Mouse (Mus musculus): ENCODE data around the gene Pck2. TPM values are rescaled to one million over a fixed set of nuclear protein-coding genes. Genes with fewer than 3 reads are reported as not detected.

Pck2 gene
- total RNA-seq, 2 experiments from 2014 or later: 23.3 to 24.1 TPM

DNA sequence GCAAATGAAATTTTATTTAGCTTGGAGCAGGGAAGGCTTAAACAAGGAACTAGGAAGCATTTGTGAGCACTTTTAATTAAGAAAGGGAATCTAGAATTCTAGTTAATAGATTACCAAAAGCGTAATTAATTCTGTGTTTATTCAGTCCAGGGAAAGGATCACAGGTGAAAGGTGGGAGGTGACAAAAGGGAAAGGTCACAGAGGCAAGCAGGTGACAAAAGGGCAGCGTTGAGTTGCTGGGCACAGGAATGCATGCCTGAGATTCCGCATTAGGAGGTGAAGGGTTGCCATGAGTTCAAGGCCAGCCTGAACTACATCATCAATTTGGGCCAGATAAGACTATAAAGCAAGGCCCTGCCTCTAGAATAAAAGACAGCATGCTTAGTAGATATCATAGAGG is 27.4 kb downstream of the Pck2 start:
- intact Hi-C loops (cut with DNase I): no loop called here

DNA sequence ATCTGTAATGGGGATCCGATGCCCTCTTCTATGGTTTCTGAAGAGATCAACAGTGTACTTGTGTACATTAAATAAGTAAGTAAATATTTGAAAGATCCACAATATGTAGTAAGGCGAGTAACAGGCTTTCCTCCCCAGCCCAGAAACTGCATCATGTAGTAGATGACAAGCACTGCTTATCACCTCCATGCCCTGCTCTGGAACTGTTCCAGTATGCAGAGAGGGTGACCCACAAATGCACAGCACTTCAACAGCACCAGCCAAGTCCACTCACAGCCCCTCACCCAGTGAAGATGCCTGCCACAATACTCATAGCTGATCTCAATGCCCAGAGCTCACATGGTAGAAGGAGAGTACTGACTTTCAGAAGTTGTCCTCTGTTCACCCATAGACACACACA is 30.5 kb downstream of the Pck2 start:
- no peak for DNase-seq
- intact Hi-C loops (cut with DNase I): no loop called here

More for the DNA sequence above, 27.4 kb downstream of the Pck2 start:
- DNase-seq: no peak

DNA sequence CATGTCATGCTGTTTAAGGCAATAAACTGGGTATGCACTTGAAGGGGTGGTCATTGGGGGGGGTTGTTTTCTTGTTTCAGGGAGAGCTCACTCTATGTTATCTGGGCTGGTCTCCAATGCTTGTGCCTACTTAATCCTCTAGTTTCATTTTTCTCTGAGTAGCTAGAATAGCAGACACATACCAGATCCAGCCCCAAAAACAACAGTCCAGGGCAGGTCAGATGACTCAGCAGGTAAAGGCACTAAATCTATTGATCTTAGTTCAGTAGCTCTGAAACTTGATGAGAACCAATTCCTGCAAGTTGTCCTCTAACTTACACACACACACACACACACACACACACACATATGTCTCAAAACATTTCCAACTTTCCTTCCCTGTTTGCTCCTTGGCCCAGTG is 31.7 kb downstream of the Pck2 start:
- intact Hi-C loops (cut with DNase I): no loop called here
- DNase-seq: no peak

DNA sequence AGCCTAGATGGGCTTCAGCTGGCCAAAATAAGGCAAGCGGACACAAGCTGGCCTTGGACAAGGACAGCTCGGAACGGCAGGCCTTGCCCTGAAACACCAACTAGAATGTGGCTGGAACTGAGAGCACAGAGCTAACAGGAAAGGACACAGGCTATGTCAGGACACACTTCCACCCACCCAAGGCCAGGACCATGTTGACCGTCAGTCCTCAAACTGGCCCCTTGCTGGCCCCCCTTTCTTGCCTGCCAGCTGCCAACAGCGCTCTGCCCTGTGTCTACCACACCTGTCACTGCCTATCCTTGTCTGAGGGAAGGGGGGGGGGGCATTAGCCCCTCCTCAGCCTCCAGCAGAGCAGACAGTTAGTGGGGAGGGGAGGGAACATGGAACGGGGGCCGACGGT is 35.2 kb downstream of the Pck2 start, which contains the start of gene Fitm1:
Gene Fitm1 (plus strand): TSS at position 316 of the 400 bp plus-strand sequence.
- DNase-seq: peak; percentile 82 to 83
- intact Hi-C loops (cut with DNase I): no loop called here

DNA sequence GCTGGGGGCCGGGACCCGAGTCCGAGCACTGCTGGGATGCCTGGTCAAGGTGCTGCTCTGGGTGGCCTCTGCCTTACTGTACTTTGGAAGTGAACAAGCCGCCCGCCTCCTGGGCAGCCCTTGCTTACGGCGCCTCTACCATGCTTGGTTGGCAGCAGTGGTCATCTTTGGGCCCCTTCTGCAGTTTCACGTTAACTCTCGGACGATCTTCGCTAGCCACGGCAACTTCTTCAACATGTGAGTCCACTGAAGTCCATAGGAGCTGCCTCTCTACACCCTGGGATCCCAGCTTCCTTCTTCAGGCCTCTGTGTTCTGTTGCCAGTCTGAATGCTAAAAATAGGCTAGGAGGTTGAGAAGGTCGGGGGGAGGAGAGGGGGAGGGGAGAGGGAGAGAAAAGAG is 35.6 kb downstream of the Pck2 start:
- DNase-seq: peak in 1 of 2 experiments; percentile 54
- intact Hi-C loops (cut with DNase I): no loop called here

DNA sequence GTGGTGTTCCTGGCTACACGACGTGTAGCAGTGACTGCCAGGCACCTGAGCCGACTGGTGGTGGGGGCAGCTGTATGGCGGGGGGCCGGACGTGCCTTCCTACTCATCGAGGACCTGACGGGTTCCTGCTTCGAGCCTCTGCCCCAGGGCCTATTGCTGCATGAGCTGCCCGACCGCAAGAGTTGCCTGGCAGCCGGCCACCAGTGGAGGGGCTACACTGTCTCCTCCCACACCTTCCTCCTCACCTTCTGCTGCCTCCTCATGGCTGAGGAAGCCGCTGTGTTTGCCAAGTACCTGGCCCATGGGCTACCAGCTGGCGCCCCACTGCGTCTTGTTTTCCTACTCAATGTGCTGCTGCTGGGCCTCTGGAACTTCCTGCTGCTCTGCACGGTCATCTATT is 36.3 kb downstream of the Pck2 start:
- peak; percentile 42 to 52 for DNase-seq
- intact Hi-C loops (cut with DNase I): no loop called here

DNA sequence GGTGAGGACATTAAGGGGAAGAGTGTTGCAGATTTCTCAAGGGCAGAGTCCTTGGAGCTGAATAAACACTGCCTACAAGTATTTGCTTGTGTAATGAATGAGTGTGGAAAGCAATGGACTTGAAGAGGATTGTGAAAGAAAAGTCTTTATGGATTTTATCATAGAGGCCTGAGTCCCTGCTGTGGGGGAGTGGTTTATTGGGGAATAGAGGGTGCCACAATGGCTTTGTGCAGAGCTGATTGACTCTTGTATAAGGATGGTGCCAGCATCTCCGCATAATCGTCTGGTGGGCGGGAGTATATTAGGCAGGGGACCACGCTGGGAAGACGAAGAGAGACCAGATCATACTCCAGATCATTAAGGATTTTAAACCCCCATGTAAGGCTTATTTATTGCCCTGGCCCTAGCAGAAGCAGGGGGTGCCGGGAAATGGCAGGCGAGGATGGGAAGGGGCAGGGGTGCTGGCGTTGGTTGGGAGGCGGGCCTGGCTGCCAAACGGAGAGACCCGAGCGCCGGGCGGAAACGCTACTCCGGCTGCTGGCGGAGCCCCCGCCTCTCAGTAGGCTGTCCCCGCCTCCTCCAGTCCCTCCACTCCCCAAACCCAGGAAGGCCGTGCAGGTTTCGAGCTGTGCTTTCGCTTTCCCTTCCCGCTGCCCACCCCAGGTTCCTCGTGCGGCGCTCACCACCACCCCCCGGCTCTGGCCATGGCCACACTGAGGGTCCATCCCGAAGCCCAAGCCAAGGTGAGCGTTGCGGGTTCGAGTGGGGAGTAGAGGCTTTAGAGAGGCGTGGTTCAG is 38.0 kb downstream of the Pck2 start, which contains the start of gene Psme1:
Gene Psme1 (plus strand): TSS at position 253 of the 797 bp plus-strand sequence.
- intact Hi-C loops (cut with DNase I): no loop called here
- DNase-seq: peak; percentile 81 to 88

DNA sequence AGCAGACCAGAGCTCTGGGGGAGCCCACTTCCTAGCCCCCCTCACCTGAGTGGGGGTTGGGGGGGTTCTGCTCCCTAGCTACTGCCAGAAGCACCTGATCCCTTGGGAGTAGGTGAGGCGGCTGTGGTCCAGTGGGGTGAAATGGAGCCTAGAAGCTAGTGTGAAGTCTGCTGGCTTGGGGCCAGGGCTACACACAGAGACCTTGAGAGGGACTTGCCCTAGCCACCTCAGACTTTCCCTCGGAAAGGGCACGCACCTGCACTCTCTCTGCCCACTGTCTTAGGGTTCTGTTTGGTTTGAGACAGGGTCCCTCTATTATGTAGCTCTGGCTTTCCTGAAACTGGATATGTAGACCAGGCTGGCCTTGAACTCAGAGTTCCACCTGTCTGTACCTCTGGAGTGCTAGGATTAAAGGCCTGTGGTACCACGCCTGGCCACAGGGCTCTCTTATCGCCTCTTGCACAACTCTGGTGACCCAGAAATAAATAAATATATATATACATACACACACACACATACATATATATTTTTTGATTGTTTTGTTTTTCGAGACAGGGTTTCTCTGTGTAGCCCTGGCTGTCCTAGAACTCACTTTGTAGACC is 38.7 kb downstream of the Pck2 start:
- intact Hi-C loops (cut with DNase I): no loop called here
- DNase-seq: peak; percentile 66 to 77

DNA sequence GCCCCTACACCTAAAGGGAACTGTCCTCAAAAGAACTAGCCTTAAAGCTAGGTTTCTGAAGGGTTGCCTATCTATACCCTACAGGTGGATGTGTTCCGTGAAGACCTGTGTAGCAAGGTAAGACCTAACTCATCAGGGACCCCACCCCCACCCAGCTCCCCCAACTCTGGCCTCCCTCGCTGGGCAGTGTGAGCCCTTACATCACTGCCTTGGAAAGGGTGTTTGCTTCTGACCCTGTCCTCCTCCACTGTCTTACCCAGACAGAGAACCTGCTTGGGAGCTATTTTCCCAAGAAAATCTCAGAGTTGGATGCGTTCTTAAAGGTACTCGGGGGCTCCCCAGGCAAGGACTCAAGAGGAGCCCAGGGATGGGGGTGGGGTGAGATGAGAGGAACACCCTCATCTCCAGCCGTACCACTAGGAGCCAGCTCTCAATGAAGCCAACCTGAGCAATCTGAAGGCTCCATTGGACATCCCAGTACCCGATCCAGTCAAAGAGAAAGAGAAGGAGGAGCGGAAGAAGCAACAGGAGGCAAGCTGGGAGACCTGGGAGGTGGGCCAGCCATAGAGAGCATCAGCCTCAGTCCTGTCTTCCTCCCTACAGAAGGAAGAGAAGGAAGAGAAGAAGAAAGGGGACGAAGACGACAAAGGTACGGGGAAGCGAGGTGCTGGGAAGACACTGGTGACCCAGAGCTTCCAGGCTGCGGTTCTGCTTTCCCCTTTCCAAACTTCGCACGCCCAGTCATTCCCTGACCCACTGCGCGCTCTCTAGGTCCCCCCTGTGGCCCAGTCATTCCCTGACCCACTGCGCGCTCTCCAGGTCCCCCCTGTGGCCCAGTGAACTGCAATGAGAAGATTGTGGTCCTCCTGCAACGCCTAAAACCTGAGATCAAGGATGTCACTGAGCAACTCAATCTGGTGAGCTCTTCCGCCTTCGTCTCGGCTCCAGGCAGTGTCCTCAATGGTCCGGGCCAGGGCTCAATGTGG is 39.7 kb downstream of the Pck2 start:
- DNase-seq: no peak
- intact Hi-C loops (cut with DNase I): no loop called here

DNA sequence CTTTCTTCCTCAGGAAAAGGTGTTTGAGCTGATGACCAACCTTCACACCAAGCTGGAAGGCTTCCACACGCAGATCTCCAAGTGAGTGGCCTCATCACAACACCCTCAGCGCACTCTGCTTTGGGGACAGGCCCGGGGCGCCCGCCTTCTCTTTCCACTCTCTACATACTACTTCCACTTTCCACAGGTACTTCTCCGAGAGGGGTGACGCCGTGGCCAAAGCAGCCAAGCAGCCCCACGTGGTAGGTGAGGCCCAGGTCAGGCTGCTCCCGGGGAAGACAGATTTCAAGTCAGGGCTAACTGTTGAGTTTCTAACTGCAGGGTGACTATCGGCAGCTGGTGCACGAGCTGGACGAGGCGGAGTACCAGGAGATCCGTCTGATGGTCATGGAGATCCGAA is 40.7 kb downstream of the Pck2 start:
- intact Hi-C loops (cut with DNase I): no loop called here
- DNase-seq: no peak

DNA sequence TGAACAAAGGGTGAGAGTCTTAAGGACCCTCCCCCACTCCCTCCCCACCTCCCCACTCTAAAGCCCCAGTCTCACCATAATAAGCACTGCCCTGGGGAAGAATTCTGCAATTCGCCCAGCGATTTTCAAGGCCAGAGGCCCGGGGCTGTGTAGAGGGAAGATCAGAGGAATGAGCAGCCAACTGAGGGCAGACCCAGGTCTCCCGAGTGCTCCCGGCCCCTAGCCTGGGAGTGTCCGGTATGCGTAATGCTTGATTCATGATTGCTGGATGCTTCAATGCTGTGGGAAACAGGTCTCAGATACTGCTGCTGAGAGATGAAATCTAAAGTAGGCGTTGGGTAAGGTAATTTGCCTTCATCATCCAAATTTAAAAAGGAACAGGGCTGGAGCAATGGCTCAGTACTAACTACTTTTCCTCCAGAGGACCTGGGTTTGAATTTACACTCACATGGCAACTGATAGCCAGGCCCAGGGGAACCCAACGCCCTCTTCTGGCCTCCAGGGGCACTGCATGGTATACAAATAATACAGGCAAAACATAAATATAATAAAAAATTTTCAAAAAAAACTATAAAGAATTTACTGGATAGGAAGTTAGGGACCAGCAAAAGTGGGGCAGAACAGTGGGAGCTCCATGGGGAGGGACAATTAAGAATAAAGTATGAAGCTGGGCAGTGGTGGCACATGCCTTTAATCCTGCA is 42.1 kb downstream of the Pck2 start:
- DNase-seq: no peak
- intact Hi-C loops (cut with DNase I): no loop called here

DNA sequence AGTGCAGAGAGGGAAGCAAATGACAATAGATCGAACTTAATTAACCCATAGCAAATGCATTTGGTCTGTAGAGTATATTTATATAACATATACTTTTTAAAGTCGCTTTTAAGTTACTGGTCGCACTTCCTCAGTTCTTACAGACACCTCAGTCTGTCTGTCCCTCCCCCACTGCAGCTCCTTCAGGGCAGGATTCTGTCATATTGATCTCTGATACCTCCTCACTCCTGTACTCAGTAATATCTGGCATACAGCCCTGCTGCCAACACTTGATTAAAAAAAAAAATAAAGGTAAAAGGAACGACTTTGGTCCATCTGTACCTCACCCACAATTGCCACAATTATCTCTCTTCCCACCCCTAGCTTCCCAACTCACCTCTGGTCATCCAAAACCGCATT is 44.2 kb downstream of the Pck2 start:
- DNase-seq: no peak
- intact Hi-C loops (cut with DNase I): no loop called here

DNA sequence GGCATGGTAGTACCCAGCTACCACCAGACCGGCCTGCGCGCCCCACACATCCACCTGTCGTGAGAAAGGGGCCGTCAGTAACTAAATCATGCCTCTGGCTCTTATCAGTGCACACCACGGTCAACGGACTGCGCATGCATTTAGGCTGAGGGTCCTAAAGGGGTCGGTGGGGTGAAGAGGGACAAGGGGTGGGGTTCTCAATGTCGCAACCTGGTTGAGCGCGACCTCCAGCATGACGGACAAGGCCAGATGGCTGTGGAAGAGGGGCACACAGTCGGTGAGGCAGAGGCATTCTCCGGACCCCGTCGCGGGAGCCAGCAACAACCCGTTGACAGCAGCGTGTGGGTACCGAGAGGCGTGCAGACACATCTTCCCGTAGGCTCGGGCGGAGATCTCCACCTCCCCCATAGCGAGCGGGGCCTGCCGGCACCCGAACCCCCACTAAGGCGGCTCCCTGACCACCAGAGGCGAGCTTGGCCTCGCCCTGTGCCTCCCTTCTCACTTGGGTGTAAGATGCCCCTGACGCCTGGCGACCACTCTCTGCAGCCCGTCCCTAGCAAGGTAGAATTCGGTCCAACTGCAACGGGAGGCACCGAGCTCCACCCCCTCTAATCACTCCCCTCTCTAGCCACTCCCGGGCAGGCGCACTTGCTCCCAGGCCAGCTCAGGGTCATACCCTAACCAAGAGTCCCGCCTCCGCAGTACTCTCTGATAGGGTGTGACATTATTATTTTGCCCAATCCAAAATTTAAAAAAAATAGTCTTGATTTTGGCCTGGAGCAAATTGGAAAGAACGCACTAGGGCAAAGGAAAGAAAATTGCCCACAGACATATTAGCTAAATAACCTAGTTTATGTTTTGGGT is 44.9 kb downstream of the Pck2 start, which contains the start of gene Emc9:
Gene Emc9 (minus strand): TSS at position 601 of the 864 bp plus-strand sequence.
- DNase-seq: peak; percentile 86
- intact Hi-C loops (cut with DNase I): no loop called here

DNA sequence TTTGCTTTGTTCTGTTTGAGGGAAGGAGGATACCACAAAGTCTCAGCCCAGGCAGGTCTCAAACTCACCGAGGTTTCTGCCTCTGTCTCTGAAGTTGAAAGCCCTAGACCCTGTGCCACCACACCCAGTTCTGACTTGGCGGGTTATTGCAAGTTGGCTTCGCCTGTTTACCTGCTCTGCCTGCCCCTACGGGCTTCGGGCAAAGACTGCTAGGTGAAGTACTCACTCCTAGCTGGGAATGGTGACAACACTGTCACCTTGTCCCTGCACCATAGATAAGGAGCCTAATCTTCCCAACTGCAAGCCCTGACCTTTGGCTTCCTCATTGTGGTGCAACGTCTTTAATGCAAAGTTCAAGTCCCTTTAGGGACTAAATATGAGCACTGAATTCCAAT is 45.5 kb downstream of the Pck2 start:
- intact Hi-C loops (cut with DNase I): no loop called here
- peak in 1 of 2 experiments; percentile 25 for DNase-seq

DNA sequence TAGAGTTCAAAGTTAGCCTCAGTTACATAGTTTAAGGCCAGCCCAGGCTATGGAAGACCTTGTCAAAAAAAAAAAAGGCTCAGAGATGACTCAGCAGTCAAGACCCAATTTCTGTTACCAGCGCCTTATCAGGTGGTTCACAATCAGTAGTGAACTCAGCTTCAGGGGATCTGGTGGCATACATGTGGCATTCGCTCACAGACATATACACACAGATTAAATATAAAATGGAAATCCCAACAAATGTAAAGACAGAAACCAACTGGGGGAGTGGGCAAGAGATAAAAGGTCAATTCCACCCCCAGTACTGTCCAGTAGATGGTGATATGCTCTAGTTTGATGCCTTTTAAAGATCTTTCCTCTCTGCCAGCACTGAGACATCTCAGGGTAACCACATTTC is 46.1 kb downstream of the Pck2 start:
- no peak for DNase-seq
- intact Hi-C loops (cut with DNase I): no loop called here

DNA sequence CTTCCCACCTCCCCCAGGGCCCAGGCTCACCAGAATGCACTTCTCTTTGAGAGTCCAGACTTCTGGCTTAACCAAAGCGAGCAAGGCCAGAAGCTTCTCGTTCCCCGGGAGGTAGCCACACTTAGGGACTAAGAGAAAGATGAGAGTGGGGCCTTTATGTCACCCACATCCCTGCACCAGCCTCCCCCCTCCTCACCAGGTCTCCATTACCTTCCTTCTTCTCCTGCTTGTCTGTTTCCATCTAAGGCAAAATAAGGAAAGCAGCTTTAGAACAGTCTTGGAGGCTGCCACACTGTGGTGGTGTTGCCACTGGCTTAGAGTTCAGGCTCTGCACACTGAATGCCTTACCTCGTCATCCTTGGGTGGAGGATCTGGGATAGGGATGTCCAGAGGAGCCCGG is 49.2 kb downstream of the Pck2 start:
- no peak for DNase-seq
- intact Hi-C loops (cut with DNase I): no loop called here

DNA sequence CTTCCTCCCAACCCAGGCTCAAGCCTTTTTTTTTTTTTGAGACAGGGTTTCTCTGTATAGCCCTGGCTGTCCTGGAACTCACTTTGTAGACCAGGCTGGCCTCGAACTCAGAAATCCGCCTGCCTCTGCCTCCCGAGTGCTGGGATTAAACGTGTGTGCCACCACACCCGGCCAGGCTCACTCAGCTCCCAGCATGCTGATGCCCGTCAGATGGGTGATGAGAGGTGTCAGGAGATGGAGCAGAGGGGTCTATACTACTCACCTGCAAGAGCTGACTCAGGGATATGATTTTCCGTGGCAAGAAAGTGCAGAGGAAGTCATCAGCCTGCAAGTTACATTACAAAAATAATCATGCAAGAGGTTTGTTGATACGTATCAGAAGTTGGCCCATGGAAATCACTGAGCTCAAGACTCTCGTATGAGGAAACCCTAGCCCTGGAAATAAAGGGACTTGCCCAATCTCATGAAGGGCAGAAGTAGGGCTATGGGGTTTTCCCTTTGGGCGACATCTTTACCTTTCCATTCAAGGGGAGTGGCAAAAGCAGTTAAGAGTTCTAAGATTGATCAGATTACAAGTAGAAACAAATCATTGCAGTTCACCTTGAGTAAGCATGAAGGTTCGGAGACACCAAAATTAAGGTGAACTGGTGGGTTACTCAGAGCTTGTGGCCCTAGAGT is 49.8 kb downstream of the Pck2 start:
- intact Hi-C loops (cut with DNase I): no loop called here
- no peak for DNase-seq

DNA sequence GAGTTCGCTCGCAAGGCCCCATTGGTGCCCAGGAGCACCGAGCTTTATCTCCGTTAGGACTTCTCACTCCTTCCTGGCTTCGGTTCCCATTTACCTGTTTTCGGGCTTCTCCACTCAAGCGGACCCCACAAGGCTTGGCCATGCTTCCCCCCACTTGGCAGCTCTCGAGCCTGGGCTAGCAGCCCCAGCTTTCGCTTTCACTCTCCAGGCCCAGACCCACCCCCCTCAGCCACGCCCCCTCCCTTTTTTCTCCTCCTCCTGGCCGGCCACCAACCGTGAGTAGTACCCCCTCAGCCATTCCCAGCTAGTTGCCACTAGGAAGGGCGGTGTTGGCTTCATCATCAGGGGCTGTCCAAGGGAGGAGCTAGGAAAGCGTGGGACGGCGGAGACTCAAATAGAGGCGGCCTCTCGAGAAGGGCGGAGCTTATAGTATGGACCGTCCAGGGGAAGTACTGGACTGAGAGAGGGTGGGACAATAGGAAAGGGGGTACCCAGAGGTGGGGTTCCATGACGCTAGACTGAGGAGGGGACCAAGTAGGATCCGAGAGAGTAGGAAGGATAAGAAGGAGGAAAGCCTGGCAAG is 50.8 kb downstream of the Pck2 start, which contains the start of gene Psme2:
Gene Psme2 (minus strand): TSS at position 366 of the 583 bp plus-strand sequence.
- peak; percentile 96 to 97 for DNase-seq
- intact Hi-C loops (cut with DNase I): no loop called here

Data from heart, postnatal 10 days (tissue).